Mouse (Mus musculus): Measurements from ENCODE around the gene Arsa.

The Arsa gene

DNA sequence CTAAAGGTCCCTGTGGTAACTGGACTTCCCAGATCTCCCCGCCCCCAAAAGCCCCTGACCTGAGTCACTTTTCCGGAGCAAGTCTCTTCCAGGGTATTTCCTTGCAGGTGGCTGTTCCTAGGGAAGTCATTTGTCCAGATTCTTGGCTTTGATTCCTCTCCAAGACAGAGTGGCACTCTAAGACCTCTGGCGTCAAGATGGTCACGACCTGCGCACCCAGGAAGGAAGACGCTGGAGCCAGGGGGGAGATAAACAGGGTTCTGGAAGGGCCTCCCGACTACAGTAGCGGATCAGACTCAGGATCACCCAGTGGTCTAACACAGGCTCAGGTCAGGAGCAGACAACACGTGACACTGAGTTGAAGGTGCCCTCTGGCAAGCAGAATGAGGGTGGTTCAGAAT is at the start of gene Arsa:
Gene Arsa (minus strand): TSS at position 335 of the 401 bp plus-strand sequence.
- DNase-seq (ENCODE audit: low spot score in 2 of 2): no peak

DNA sequence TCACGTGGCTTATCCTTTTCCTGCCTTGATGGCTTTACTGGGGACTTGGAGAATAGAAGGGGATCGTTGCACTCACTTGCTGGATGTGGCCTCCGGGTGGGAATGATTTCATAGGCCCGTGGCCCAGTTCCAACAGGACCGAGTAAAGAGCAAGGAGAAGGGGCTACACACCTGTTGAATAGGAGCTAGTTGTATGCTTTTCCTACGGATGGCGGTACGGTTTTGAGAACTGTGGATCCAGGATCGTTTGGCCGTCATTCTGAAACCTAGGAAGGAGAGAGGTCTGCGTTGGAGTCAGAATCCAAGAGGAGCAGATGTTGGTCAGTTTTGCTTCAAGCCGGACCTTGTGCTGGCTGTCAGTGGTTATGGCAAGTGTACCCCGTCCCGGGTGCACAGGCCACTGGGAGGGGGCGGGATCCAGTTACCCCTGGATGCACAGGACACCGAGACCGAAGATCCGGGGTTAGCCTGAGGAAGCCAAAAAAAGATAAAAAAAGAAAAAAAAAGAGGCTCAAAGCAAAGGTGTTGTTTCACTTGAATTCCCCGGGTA is 49.6 kb upstream of the Arsa start:
- DNase-seq (ENCODE audit: low spot score in 2 of 2): no peak

DNA sequence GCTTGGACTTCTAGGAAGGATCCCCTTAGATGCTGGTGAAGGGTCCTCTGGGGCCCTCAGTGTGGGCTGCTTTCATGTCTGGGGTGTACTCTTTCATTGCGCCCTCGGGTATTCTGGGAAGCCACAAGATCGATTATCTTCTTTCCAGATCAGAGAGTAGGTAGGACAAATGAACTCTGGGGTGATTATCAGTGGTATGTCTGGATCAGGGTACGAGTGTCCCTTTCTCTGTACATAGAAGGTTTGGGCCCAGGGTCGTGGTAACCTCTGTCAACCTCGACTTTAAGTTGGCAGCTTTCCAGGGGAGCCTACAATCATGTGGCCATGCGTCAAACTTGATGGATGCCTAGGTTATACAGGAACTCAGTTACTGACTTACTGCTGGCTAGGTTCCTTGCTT is 48.7 kb upstream of the Arsa start:
- DNase-seq (ENCODE audit: low spot score in 2 of 2): no peak

DNA sequence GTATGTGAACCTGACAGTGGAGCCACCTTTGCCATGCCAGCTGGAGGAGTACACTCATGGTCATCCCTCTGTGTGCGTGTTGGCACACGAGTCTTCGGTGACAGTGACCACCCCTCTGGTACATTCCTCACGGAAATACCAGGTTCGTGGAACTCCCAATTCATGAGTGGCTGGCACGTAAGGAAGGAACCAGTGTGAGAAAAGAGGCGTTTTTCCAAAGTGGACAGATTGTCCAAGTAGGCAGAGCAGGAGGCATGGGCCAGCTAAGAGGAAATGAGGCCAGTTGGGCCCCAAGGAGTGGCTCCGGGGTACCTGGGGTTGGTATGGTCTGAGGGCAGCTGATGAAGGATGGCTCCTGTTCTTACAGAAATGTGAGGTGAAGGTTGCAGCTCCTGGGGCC is 48.2 kb upstream of the Arsa start:
- no peak for DNase-seq (ENCODE audit: low spot score in 2 of 2)

DNA sequence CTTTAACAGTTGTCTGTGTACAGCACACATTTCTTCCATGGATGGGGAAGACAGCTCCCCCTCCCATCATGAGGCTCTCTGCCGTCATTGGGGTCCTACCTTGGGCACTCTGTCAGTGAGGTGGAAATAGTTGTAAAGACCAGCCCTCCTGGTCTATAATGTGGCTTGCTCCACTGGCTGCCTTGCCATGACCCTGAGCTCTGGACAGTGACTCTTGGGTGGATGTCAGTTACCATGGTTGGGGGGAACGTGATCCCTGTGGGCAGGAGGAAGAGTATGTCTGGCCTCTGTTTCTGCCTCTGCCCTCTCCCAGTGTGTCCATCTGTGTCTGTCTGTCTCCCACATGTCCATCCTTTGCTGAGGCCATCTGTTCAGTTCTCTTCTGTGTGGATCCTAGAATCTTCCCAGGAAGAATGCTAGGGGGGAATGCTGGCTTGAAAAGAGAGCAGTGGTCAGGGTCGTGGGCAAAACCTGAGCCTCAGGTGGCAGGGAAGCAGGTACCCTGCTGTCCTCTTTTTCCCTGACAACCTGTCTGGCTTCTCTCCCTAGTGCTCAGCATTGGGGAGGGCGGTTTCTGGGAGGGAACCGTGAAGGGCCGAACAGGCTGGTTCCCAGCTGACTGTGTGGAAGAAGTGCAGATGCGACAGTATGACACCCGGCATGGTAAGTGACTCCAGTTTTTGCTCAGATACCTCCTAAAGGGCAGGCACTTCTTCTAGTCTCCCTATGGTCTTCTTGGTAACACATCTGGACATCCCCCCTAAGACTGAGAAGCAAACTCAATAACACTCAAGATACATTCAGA is 47.6 kb upstream of the Arsa start:
- no peak for DNase-seq (ENCODE audit: low spot score in 2 of 2)

DNA sequence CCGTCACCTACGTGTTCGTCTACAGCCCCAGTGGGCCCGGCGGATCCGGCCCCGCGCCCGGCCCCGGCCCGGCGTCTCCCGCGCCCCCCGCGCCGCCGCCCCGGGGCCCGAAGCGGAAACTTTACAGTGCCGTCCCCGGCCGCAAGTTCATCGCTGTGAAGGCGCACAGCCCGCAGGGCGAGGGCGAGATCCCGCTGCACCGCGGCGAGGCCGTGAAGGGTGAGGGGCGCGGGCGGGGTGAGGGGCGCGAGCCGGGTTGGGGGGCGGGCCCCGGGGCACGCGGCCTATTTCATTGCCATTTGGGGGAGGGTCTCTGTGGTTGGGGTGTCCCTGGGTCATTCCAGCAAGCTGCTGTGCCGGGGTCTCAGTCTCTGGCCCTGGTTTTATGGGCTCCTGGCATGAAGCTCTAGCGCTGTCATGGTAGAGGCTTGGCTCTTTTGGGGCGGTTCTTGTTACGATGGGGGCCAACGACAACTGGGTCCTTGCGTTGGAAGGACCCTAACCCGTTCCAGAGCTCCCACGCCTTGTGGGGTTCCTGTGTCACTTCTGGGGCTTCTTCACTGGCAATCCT is 46.9 kb upstream of the Arsa start:
- DNase-seq (ENCODE audit: low spot score in 2 of 2): no peak

DNA sequence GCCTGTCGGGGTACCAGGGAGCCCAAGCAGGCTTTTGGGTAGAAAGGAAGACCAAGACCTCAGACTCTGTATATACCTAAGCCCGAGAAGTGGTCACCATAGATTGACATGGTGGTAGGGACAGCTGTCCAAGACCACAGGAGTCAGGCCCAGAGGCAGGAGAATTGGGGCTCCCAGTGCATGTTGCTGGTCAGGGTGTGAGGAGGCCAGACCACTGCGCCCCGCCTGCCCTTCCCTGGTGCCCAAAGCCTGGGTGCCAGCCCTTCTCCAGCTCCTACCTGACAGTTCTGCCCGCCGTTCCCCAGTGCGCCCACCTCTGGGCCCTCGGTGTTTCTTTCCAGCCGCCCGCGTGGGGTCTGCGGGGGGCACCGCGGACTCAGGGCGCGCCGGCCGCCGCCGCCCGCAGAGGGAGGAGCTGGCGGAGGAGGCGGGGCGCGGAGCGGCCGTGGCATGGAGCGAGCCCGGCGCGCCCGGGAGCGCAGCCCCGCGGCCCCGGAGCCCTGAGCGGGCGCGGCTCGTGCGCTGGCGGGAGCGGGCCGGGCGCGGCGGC is 46.1 kb upstream of the Arsa start:
- no peak for DNase-seq (ENCODE audit: low spot score in 2 of 2)

DNA sequence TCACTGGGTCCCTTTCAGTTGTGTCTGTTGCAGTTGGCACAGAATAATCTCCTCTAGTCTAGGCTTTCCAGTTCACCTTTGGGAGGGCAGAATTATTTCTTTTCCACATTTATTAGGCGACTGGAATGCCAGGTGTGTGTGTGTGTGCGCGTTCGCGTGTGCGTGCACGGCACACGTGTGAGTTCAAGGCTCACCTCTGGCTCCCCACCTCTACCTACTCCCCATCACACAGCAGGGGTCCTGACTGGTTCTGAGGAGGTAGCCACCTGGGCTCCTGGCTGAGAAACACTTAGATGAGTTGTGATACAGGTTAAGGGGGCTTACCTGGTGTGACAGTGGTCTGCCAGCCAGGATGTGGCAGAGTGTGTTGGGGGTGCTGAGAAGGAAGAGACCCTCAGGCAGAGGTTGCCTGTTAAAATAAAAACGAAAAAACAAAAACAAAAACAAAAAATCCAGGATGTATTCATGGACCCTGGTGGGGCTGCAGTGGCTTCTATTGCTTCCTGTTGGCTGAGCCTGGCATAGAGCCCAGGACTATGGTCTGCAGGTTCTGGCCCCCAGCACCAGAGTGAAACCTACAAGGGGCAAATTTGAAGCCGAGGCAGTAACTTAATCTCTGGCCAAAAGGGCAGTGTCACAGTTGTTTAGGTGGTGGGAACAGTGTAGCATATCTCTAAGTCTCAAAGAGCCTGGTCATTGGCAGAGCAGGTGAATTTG is 45.5 kb upstream of the Arsa start:
- no peak for DNase-seq (ENCODE audit: low spot score in 2 of 2)

DNA sequence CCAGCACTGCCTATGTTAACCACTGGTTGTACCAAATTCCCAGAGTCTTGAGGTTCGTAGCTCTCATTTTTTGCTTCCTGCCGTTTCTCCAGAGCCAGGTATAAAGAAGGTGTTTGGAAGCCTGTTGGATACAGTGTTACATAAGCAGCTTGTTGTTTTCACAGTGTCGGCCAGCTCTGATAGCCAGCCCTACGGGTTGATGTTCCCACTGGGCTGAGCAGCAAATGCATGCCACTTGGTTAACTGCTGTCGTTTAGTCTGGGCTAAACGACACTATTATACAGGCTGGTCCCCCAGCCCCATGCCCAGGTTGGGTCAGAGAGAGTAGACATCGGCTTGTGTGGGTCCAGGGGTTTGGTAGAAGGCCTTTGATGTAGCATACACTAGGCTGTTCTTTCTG is 44.7 kb upstream of the Arsa start:
- DNase-seq (ENCODE audit: low spot score in 2 of 2): no peak

DNA sequence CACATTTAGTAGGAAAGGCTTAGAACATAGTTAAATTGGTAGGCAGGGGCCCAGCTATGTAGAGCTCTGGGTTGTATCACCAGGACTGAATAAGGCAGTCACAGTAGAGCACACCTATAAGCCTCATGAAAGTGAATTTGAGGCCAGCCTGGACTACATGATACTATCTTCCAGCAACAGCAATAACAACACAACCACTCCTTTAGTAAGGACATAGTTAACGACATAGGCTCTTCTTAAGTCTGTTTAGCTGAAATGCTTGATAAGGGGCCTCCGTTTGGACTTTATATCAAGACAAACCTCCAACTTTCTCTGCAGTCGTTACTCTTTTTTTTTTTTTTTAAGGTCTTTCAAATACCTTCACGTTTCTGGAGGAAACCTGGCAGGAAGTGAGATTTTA is 35.5 kb upstream of the Arsa start:
- no peak for DNase-seq (ENCODE audit: low spot score in 2 of 2)

DNA sequence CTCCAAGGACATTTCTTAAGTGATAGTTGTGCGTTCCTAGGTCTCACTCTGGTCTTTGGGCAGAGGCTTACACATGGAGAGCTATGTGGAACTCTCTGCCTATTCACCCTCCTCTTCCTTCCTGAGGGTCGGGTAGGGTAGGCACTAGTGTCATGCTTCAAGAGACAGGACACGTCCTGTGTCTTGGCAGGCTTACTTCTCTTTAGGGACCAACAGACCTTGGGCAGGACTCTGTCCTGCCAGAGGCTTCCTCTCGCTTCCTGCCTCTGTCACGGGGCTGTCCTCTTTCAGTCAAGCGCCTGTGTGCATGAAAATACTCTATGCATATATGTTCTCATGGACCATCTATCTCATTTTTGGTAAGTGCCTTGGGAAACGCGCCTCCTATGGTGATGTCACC is 30.5 kb upstream of the Arsa start:
- DNase-seq (ENCODE audit: low spot score in 2 of 2): no peak

DNA sequence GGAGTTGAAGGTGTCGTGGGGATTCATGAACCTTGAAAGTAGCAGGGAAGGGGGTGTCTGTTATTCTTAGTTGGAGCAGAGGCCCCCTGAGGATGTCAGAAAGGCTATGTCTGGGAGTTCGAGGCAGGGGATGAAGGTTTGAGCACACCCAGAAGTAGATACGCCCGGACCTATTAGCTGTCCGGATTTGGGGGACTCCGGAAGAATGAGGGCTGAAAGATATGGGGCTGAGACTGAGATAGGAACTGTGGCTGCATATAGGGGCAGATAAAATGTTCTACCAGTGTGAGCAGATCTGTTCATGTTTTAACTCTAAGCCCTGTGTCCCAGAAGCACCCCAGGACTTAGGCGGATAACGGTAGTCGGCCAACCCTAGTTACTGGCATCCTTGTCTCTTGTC is 27.6 kb upstream of the Arsa start:
- no peak for DNase-seq (ENCODE audit: low spot score in 2 of 2)

DNA sequence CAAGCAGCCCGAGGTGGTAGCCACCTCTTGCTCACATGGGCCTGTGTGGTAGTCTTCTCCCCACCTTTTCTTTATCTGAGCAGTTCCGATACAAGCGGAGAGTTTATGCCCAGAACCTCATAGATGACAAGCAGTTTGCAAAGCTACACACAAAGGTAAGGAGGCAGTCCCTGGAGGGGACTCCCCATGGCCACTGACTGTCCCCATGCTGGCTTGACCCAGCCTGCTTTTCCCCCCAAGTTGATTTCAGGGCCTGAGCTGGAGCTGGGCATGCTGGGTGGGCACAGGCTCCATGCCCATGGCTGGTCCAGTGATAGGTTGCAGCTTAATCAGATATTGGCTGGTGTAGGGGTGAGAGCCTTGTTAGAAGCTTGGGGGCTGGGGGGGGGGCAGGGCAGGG is 24.1 kb upstream of the Arsa start:
- DNase-seq (ENCODE audit: low spot score in 2 of 2): no peak

DNA sequence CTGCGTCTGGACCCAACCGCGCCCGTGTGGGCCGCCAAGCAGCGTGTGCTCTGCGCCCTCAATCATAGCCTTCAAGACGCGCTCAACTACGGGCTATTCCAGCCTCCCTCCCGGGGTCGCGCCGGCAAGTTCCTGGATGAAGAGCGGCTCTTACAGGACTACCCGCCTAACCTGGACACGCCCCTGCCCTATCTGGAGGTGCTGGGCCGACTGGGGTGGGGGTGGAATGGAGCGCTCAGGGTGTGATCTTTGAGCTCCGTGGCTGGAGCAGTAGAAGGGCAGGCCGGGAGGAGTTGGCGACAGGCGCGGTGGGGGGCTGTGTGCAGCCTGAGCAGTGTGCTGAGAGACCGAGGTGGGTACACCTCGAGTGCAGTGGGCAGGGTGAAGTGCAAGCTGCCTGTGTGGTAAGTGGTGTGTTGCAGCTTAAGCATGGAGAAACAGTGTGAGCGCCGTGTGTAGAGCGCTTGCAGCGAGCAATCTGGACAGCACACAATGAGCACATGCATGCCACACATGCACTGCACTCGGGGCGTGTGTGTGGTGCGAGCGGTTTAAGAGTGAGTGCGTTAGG is 23.1 kb upstream of the Arsa start:
- DNase-seq (ENCODE audit: low spot score in 2 of 2): peak in 1 of 2 experiments; percentile 48

DNA sequence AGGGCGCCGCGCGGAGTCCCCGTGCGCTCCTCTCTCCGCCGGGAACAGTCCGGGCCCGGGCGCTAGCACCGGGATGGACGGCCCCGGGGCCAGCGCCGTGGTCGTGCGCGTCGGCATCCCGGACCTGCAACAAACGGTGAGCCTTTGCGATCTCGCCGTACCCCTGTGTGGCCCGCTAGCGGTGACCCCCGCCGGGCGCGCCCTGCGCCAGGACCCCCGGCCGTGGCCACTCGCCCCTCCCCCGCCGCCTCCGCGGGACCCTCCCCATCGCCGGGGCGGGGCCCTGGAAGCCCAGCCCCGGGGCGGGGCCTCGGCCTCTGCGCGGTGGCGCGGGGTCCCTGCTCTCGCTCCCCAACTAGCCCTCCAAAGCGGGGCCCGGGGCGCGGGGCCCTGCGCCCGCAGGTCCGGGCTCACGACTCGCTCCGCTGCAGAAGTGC is 22.6 kb upstream of the Arsa start:
- DNase-seq (ENCODE audit: low spot score in 2 of 2): peak in 1 of 2 experiments; percentile 58

DNA sequence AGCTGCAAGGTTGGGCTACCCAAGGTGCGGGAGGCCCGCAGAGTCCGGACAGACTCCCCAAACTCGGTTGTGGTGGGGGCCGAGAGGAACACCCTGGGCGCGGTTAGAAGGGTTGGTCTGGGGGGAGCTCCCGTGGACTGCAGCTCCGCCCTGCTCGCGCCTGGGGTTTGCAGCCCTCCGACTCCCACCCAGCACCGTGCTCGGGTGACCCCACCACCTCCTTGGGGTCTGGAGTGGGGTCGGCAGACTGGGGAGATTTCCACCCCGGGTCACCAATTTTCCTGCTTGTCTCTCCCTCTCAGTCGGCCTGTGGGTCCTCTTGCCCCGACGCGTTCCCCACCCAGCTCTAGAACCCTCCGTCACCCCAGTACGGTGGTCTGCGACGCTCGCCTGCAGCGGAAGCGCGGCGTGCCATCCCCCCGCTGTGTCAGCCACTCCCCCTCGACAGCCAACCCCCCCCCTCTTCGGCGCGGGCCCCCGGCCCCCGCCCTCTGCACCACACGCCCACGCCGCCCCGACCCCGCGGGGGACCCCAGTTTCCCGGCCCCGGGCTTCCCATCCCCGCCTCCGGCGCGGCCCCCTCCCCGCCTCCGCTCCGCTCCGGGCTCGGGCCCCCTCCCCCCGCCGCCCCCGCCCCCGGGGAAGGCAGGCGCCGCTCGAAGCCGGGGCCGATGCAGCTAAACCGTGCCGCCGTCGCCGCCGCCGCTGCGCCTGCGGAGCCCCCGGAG is 21.9 kb upstream of the Arsa start, which contains the start of gene Shank3:
Gene Shank3 (plus strand): TSS at position 663 of the 728 bp plus-strand sequence.
- no peak for DNase-seq (ENCODE audit: low spot score in 2 of 2)

DNA sequence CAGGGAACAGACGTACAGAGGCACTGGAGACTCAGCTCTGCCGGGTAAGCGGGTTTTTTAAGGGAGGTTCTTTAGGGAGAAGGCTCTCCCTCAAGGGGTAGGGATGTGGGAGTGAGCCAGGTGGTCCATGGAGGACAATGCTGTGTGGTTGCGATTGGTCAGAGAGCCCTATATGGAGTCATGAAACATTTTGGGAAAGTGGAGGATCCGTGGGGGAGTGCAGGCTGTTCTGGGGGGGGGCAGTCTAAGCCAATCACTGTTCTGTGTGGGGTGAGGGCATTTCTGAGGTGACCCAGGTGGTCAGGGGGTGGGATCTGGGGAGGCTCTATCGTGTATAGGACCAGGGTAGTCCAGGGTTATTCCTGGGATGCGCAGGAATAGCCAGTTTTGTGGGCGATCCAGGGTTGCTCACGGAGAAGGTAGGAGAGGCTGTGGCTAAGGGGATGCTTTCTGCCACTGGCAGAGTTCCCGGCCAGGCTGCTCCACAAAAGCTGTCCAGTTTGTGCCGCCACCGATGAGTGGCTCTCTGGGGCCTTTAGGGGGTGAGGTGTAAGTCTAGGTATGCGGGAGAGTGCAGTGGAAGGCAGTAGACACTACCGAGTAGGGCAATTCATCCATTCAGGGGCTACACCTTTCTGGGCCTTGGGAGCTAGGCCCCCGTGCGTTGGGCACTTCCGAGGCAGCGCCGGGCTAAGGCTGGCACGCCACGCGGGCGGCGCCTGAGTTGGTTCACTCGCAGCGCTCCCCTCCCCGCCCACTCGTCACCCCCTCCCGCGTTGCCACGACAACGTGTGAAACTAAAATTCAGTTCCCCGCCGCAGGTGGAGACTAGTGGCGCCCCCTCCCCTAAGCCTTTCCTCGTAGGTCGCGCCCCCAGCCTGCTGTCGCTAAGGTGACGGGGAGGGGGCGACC is 21.1 kb upstream of the Arsa start:
- peak; percentile 86 for DNase-seq (ENCODE audit: low spot score in 2 of 2)

DNA sequence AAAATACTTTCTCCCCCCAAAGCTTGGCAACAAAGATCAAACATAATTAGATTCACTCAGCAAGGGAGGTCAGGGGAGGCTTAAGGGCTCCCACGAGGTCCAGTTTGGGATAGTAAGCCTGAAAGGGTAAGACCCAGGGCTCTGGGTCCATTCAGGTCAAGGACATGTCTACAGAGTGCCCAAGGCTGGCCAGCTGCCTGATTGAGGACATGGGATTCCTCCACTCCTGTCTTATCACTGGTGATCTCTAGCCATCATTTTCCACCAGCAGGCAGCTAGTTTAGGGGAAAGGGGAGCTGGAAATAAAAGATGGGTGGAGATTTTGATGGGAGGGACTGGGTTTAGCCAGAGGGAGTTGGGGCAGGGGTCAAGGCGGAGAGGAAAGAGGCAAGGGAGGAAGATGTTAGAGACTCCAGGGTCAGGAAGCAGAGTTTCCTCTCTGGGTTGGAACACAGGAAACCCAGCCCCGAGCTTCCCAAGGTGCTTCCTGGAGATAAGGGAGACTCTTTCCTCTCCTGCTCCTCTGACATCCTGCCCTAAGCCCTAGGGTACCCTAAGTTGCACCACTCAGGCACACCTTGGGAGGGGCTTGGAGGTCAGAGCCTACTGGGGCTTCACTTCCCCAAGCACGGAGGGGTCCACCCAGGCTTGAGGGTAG is 20.3 kb upstream of the Arsa start:
- DNase-seq (ENCODE audit: low spot score in 2 of 2): no peak

DNA sequence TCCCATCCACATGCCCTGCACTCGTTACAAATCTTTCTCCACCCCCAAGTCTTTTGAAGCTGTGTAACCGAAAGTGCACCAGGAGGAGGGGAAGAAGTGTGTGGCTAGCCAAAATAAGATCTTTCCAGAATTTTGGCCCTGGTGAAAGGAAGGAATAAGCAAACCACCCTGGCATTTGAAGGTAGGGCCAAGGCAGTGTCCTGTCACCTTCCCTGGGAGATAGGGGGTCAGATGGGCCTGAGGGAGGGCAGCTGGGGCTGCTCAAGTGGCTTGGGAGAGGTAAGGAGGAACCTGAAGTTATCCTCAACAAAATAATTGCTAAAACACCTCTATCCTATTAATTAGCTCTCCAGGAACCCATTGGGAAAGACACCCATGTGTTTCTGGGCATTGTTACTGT is 19.6 kb upstream of the Arsa start:
- DNase-seq (ENCODE audit: low spot score in 2 of 2): no peak

DNA sequence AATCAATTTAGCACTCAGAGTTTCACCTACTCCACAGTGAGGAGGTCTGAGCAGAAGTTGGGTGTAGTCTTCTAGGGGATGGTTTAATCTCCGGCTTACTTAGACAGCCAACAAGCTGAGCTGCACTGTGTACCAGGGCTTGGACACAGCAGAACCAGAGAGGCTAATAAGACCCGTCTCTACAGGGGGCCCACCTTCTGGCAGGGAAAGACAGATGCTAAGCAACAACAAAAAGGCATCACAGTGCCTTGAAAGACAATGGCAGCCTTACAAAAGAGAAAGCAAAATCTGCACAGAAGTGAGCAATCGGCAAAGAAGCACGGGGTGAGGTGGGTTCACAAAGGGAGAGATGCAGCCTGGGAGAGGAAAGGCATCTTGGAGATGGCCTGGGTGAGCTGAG is 18.9 kb upstream of the Arsa start:
- DNase-seq (ENCODE audit: low spot score in 2 of 2): no peak

All from right cerebral cortex, adult 2 months (tissue).